ENCODE assay signal across 10 mouse cellular contexts in the genomic region with DNA sequence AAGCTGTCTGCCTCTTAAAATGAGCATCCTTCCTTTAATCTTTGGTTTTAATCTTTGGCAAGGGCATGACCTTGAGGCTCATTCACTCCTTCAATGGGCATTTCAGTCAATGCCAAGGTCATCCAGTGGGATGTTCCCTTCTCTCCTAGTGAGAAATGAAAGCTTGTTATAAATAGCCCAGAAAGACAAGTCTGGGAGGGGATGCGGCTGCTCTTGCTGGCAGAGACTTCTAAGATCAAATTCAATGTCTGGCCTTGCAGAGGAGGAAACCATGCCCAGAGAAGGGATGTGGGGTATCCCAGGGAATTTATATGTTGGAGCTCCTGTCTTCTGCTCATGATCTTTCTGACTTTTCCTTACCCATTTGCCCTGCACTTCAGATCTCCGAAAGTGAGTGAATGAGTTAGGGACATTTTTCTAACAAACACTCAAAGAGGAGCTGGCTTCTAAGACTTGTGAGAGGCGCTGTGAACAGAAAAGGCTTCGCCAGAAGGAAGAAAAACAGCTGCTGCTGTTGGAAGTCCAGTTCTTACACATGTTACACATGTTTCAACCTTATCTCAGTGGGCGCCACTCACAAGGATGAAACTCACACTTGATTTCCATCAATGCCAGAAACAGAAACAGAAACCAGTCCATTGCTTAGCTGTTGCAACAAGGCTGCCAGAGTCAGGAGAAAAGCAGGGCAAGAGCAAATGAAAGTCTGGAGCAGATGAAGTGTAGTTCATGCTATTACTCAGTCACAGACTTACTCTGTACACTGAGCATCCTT.
A peak's percentile ranks its signal among the peaks of the same experiment; 100 is the strongest.
DNase-seq lines count a peak whose midpoint lies in the region.
"Had no signal": no experiment of that assay in that cellular context is flagged by ENCODE, and none has a peak within 500 bp of the region (broad histone marks: within the 10 kb centered on the region; RNA-seq: fewer than 3 reads in every experiment).

No protein-coding gene starts in this region.

- intact Hi-C loops in gastrocnemius, postnatal 14 days (cut with DNase I; ENCODE audit: low total_unique reads) = no loop called here

- DNase-seq in gastrocnemius, adult 18-20 months (ENCODE audit: low spot score) = peak; percentile 24
- DNase-seq in gastrocnemius, postnatal 14 days = no peak
- peak; percentile 24 for DNase-seq in urinary bladder, postnatal 14 days (ENCODE audit: low spot score)
- DNase-seq in urinary bladder, postnatal 10 days (ENCODE audit: low spot score) = no peak
- DNase-seq in lung, postnatal 14 days = peak; percentile 15
- DNase-seq in layer of hippocampus, postnatal 10 days (ENCODE audit: low spot score in 2 of 2) = no peak
- DNase-seq in frontal cortex, postnatal 36 days (ENCODE audit: low spot score in 2 of 2) = no peak
- no peak for DNase-seq in c-Kit-positive CD71-positive TER-119-positive erythroid progenitor cells, embryonic 14.5 days (ENCODE audit: low spot score)
- DNase-seq: cerebellum, postnatal 36 days; right cerebral cortex, postnatal 25 days had no signal

Comparison
In these comparisons a context has a peak if more than half of its experiments do, and no peak if none do; other contexts are left out.
1. DNase-seq: peak in gastrocnemius, adult 18-20 months (single experiment), urinary bladder, postnatal 14 days (single experiment) and lung, postnatal 14 days (single experiment); none in gastrocnemius, postnatal 14 days (single experiment), urinary bladder, postnatal 10 days (single experiment), layer of hippocampus, postnatal 10 days (0 of 2), frontal cortex, postnatal 36 days (0 of 2) and c-Kit-positive CD71-positive TER-119-positive erythroid progenitor cells, embryonic 14.5 days (single experiment).